Comparison of ENCODE assay signal across 8 mouse cellular contexts in the genomic region with DNA sequence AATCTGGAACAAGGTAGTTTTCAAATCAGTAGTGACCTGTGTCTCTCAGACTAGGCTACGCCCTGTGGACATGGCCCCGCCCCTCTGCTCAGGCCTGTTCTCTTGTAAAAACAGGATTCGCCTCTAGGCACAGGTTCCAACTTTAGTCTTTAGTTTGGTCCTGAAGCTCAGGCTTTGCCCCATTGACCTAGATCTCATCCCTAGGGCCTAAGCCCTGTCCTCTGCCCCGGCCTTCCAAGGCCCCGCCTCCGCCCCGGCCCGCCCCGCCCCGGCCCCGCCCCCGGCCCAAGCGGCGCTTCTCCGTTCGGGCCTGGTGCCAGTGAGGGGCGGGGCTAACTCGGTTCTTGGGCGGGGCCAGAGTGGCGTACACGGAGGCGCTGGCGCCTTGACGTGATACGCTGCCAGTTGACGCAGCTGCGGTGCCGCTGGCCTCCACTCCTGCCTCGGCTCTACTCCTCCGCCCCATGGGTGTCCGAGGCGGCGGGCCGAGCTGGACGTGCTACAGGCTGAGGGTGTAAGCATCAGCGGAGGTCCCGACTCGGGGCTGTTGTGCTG. TPM values are rescaled to one million over a fixed set of nuclear protein-coding genes. Genes with fewer than 3 reads are reported as not detected.
DNase-seq lines count a peak whose midpoint lies in the region; ATAC-seq and TF ChIP-seq lines count a peak whose summit lies in the region.

Gene 4932438A13Rik, plus strand, starts transcription at position 384 of the 555 bp plus-strand sequence.

- peak; percentile 99 for ATAC-seq in forebrain, embryonic 11.5 days (replicated peaks; ENCODE audit: low FRiP score)
- ATAC-seq in heart, embryonic 16.5 days (replicated peaks; ENCODE audit: extremely low read depth, insufficient read depth, low FRiP score), result peak; percentile 96
- peak; percentile 99 for ATAC-seq in liver, embryonic 15.5 days (ENCODE audit: insufficient read depth)
- peak; percentile 99 for ATAC-seq in neural tube, embryonic 12.5 days (ENCODE audit: low FRiP score, low read depth)

- peak within 1 kb of the TSS; percentile 93 for H3K9ac ChIP-seq in CH12.LX (ENCODE audit: insufficient read depth, low read depth)
- H3K9ac ChIP-seq in forebrain, embryonic 11.5 days (ENCODE audit: low read length), result peak within 1 kb of the TSS; percentile 71
- H3K9ac ChIP-seq in heart, embryonic 16.5 days (ENCODE audit: low read length), result peak within 1 kb of the TSS; percentile 83
- H3K9ac ChIP-seq in liver, embryonic 15.5 days, result peak within 1 kb of the TSS; percentile 91
- peak within 1 kb of the TSS; percentile 85 for H3K9ac ChIP-seq in neural tube, embryonic 12.5 days

- TF ChIP-seq CTCF in CH12.LX (conservative IDR thresholded peaks at IDR 0.05 in 1 of 2, IDR thresholded peaks at IDR 0.05 in 1 of 2; ENCODE audit: low read depth in 2 of 2, low read length in 2 of 2), result no peak

- peaks cover 10% of the 10 kb centered on the region; the same call in 1 of the 2 replicates for H3K79me2 ChIP-seq in CH12.LX (replicated peaks; ENCODE audit: control insufficient read depth, extremely low read depth, insufficient read depth, poor library complexity, severe bottlenecking)

- 1% methylated on average over 35 of the region's 38 CpGs for WGBS in forebrain, embryonic 11.5 days
- WGBS in heart, embryonic 16.5 days, result 4% methylated on average over 37 of the region's 38 CpGs
- 1% methylated on average over 38 of the region's 38 CpGs for WGBS in liver, embryonic 15.5 days (ENCODE audit: insufficient replicate concordance)
- under 1% methylated on average over 38 of the region's 38 CpGs for WGBS in neural tube, embryonic 12.5 days

- DNase-seq in CH12.LX (ENCODE audit: extremely low read depth), result peak; percentile 94
- peak; percentile 83 for DNase-seq in c-Kit-positive CD71-positive TER-119-negative erythroid progenitor cells, embryonic 14.5 days (ENCODE audit: low read depth)
- DNase-seq in forebrain, embryonic 11.5 days (ENCODE audit: low spot score), result peak; percentile 98
- DNase-seq in kidney, postnatal 36 days, result peak; percentile 97 to 100
- DNase-seq in telencephalon, adult 2 months (ENCODE audit: low read depth, low spot score), result peak; percentile 80

- peaks cover under 1% of the 10 kb centered on the region for H3K9me3 ChIP-seq in CH12.LX (replicated peaks; ENCODE audit: low read length)
- H3K9me3 ChIP-seq in forebrain, embryonic 11.5 days (ENCODE audit: control insufficient read depth, low read length), result no peaks in the 10 kb centered on the region
- no peaks in the 10 kb centered on the region for H3K9me3 ChIP-seq in heart, embryonic 16.5 days (replicated peaks; ENCODE audit: control insufficient read depth, low read length)
- H3K9me3 ChIP-seq in liver, embryonic 15.5 days (replicated peaks), result no peaks in the 10 kb centered on the region
- peaks cover 2% of the 10 kb centered on the region; the same call in 1 of the 2 replicates for H3K9me3 ChIP-seq in neural tube, embryonic 12.5 days

- peak; percentile 85 for TF ChIP-seq POLR2A in CH12.LX (IDR thresholded peaks at IDR 0.05; ENCODE audit: low read depth, low read length)

- H3K4me3 ChIP-seq in CH12.LX (replicated peaks in 1 of 3; ENCODE audit: low read depth in 2 of 3, low read length in 2 of 3, poor library complexity in 1 of 3), result peak within 1 kb of the TSS; percentile 81 to 99 (median 89)
- peak within 1 kb of the TSS; percentile 53 for H3K4me3 ChIP-seq in forebrain, embryonic 11.5 days (ENCODE audit: low read depth, low read length)
- peak within 1 kb of the TSS; percentile 72 for H3K4me3 ChIP-seq in heart, embryonic 16.5 days (ENCODE audit: low read length)
- H3K4me3 ChIP-seq in liver, embryonic 15.5 days (replicated peaks), result peak within 1 kb of the TSS; percentile 90
- peak within 1 kb of the TSS; percentile 84 for H3K4me3 ChIP-seq in neural tube, embryonic 12.5 days

- peak within 1 kb of the TSS; percentile 76 for H3K4me2 ChIP-seq in CH12.LX (ENCODE audit: insufficient read depth, low read depth, poor library complexity, severe bottlenecking)
- peak within 1 kb of the TSS; percentile 74 for H3K4me2 ChIP-seq in forebrain, embryonic 11.5 days (ENCODE audit: low read depth, low read length, severe bottlenecking)
- H3K4me2 ChIP-seq in heart, embryonic 16.5 days (ENCODE audit: low read depth, low read length), result peak within 1 kb of the TSS; percentile 79
- H3K4me2 ChIP-seq in liver, embryonic 15.5 days, result peak within 1 kb of the TSS; percentile 86
- peak within 1 kb of the TSS; percentile 71 for H3K4me2 ChIP-seq in neural tube, embryonic 12.5 days (replicated peaks)

- peaks cover 2 to 14% of the 10 kb centered on the region in 2 experiments; a peak in 3 of 4 replicates for H3K4me1 ChIP-seq in CH12.LX (ENCODE audit: control insufficient read depth in 1 of 2, insufficient read depth in 2 of 2)
- H3K4me1 ChIP-seq in forebrain, embryonic 11.5 days (replicated peaks; ENCODE audit: control insufficient read depth, insufficient read depth, low read length), result no peaks in the 10 kb centered on the region
- peaks cover 6% of the 10 kb centered on the region; the same call in 1 of the 2 replicates for H3K4me1 ChIP-seq in heart, embryonic 16.5 days (ENCODE audit: control insufficient read depth, insufficient read depth, low read length)
- peaks cover 22% of the 10 kb centered on the region for H3K4me1 ChIP-seq in liver, embryonic 15.5 days (replicated peaks)
- H3K4me1 ChIP-seq in neural tube, embryonic 12.5 days, result peaks cover 7% of the 10 kb centered on the region

- peaks cover 15 to 26% of the 10 kb centered on the region in 2 experiments for H3K36me3 ChIP-seq in CH12.LX (replicated peaks in 1 of 2; ENCODE audit: control insufficient read depth in 1 of 2, insufficient read depth in 1 of 2, low read length in 1 of 2)
- no peaks in the 10 kb centered on the region for H3K36me3 ChIP-seq in forebrain, embryonic 11.5 days (ENCODE audit: control insufficient read depth, insufficient read depth, low read length)
- H3K36me3 ChIP-seq in heart, embryonic 16.5 days (ENCODE audit: control insufficient read depth, insufficient read depth), result peaks cover 23% of the 10 kb centered on the region
- H3K36me3 ChIP-seq in liver, embryonic 15.5 days (replicated peaks), result peaks cover 24% of the 10 kb centered on the region
- 0 out of 2 replicates have a peak, but pooled peaks cover 5% of the 10 kb centered on the region for H3K36me3 ChIP-seq in neural tube, embryonic 12.5 days

- peak within 1 kb of the TSS; percentile 66 for H3K27ac ChIP-seq in CH12.LX (ENCODE audit: insufficient read depth, low read depth)
- no peak within 1 kb of the TSS for H3K27ac ChIP-seq in forebrain, embryonic 11.5 days (ENCODE audit: low read depth, low read length)
- H3K27ac ChIP-seq in heart, embryonic 16.5 days (ENCODE audit: low read length), result peak within 1 kb of the TSS; percentile 88
- H3K27ac ChIP-seq in liver, embryonic 15.5 days (replicated peaks), result peak within 1 kb of the TSS; percentile 89
- peak within 1 kb of the TSS; percentile 38; the same call in 1 of the 2 replicates for H3K27ac ChIP-seq in neural tube, embryonic 12.5 days

- no peak for TF ChIP-seq EP300 in CH12.LX (IDR thresholded peaks at IDR 0.05; ENCODE audit: low read length)

- in situ Hi-C loops in CH12.LX (cut with MboI; ENCODE audit: low pct_ligation_motif_present, low pct_unique_long_range_greater_than_20kb, low sequenced_read_pairs), result no loop called here

- dilution Hi-C loops in CH12.LX (cut with MboI; ENCODE audit: extremely low pct_ligation_motif_present, extremely low pct_unique_long_range_greater_than_20kb, low sequenced_read_pairs), result no loop called here

- no peak for TF ChIP-seq RAD21 in CH12.LX (IDR thresholded peaks at IDR 0.05; ENCODE audit: low read depth, low read length)

- H3K27me3 ChIP-seq in CH12.LX (replicated peaks), result no peaks in the 10 kb centered on the region
- no peaks in the 10 kb centered on the region for H3K27me3 ChIP-seq in forebrain, embryonic 11.5 days (ENCODE audit: control insufficient read depth, insufficient read depth, low read length)
- no peaks in the 10 kb centered on the region for H3K27me3 ChIP-seq in heart, embryonic 16.5 days (ENCODE audit: control insufficient read depth, insufficient read depth, low read length)
- H3K27me3 ChIP-seq in liver, embryonic 15.5 days, result no peaks in the 10 kb centered on the region
- H3K27me3 ChIP-seq in neural tube, embryonic 12.5 days (replicated peaks), result no peaks in the 10 kb centered on the region

TF ChIP-seq in CH12.LX, 34 proteins besides CTCF, POLR2A, EP300 and RAD21:
- TF ChIP-seq NELFE (IDR thresholded peaks at IDR 0.05; ENCODE audit: low read depth, low read length) (peak; percentile 60; the same call in 1 of the 2 replicates), NRF1 (IDR thresholded peaks at IDR 0.05; ENCODE audit: low read depth, low read length) (peak; percentile 46; the same call in 1 of the 2 replicates), ZNF384 (IDR thresholded peaks at IDR 0.05; ENCODE audit: low read depth, low read length) (no peak), MXI1 (IDR thresholded peaks at IDR 0.05; ENCODE audit: low read depth, low read length) (peak; percentile 31; the same call in 1 of the 2 replicates), ZKSCAN1 (IDR thresholded peaks at IDR 0.05; ENCODE audit: borderline replicate concordance, low read depth, low read length) (no peak), HCFC1 (IDR thresholded peaks at IDR 0.05; ENCODE audit: low read depth, low read length) (peak; percentile 51), GABPA (IDR thresholded peaks at IDR 0.05; ENCODE audit: insufficient replicate concordance, low read depth, low read length) (no peak), CHD2 (IDR thresholded peaks at IDR 0.05; ENCODE audit: low read length) (no peak), TBP (conservative IDR thresholded peaks at IDR 0.05; ENCODE audit: low read depth, low read length) (0 out of 2 replicates have a peak, but pooled peaks have one; percentile 24), TCF12 (IDR thresholded peaks at IDR 0.05; ENCODE audit: low read depth, low read length) (no peak)

RNA-seq across cellular contexts. Expression of gene 4932438A13Rik, which starts in this region (rescaled TPM):
- 12.8 and 14.7 TPM in 2 replicates for total RNA-seq in CH12.LX (2012; rRNA removed)
- 5.9 and 6.3 TPM in 2 replicates for total RNA-seq in CH12.LX (2014; rRNA removed)
- 19.5 and 20.3 TPM in 2 replicates for polyA plus RNA-seq in CH12.LX (2012; ENCODE audit: insufficient read length, low read depth)
- polyA plus RNA-seq in forebrain, embryonic 11.5 days (2014; fragmentation: Nextera tagmentation; extraction: Ambion mirVana), result 45.3 and 51.9 TPM in 2 replicates
- 36.2 and 36.4 TPM in 2 replicates for polyA plus RNA-seq in heart, embryonic 16.5 days (2015; fragmentation: Nextera tagmentation; extraction: Ambion mirVana)
- 12.5 and 19.0 TPM in 2 replicates for polyA plus RNA-seq in liver, embryonic 15.5 days (2015; fragmentation: Nextera tagmentation; extraction: Ambion mirVana)
- polyA plus RNA-seq in neural tube, embryonic 12.5 days (2016; fragmentation: Nextera tagmentation; extraction: Ambion mirVana), result 48.9 and 49.6 TPM in 2 replicates
